Mouse (Mus musculus) brain, embryonic 14.5 days (tissue): ENCODE measurements around the gene Cnnm4.

Experiments used
- CTCF ChIP-seq: fragments of 200-500 bp; IDR thresholded peaks from 2 replicates; pipeline ENCODE4 v1.5.1; 2012; ENCODE audit warnings: inconsistent platforms, mild to moderate bottlenecking, moderate library complexity, borderline replicate concordance; ENCODE audit not compliant: insufficient read depth, insufficient read length; ENCODE audit errors: extremely low read depth
- POLR2A ChIP-seq: fragments of 200-500 bp; IDR thresholded peaks from 2 replicates; pipeline ENCODE4 v1.6.1; 2012; ENCODE audit warnings: mild to moderate bottlenecking, inconsistent platforms, borderline replicate concordance; ENCODE audit not compliant: poor library complexity, insufficient read depth, insufficient read length, severe bottlenecking; ENCODE audit errors: extremely low read depth

GRCm38 (mm10) chr1:36476426-36476825, 5.0 kb downstream of the Cnnm4 start:
- TF ChIP-seq CTCF (no peak), POLR2A (no peak)
